Mouse (Mus musculus) cortical plate, adult 2 months (tissue): ENCODE data around the gene Foxk2. TPM values are rescaled to one million over a fixed set of nuclear protein-coding genes. Genes with fewer than 3 reads are reported as not detected.
"Not testable (repeated sequence)": the region's sequence is repeated elsewhere in the genome, so short reads cannot be mapped to it uniquely, and the experiment has no call there.

ENCODE experiments used
- H3K27ac ChIP-seq: fragments of 200-500 bp; 2 replicates; pipeline ENCODE4 v1.5.1; 2012; ENCODE audit warnings: low read length, control low read depth, inconsistent platforms; ENCODE audit not compliant: insufficient read depth
- H3K4me1 ChIP-seq: fragments of 200-500 bp; 2 replicates; pipeline ENCODE4 v1.6.1; 2011; ENCODE audit warnings: low read length; ENCODE audit not compliant: control insufficient read depth, insufficient read depth
- H3K4me3 ChIP-seq: fragments of 200-500 bp; 2 replicates; pipeline ENCODE4 v1.5.1; 2011; ENCODE audit warnings: mild to moderate bottlenecking, low read length, control low read depth; ENCODE audit not compliant: insufficient read depth
- CTCF ChIP-seq: fragments of 200-500 bp; IDR thresholded peaks from 2 replicates; pipeline ENCODE4 v1.5.1; 2011; ENCODE audit warnings: mild to moderate bottlenecking, control low read depth, low read length; ENCODE audit not compliant: insufficient read depth; ENCODE audit errors: extremely low read depth
- POLR2A ChIP-seq: fragments of 200-500 bp; IDR thresholded peaks from 2 replicates; pipeline ENCODE4 v1.6.1; 2011; ENCODE audit warnings: mild to moderate bottlenecking, low read length, control low read depth; ENCODE audit not compliant: insufficient read depth; ENCODE audit errors: extremely low read depth
- polyA plus RNA-seq: library from polyadenylated mRNA; depleted of rRNA; stranded (reverse); fragments of >200 nt; gene quantifications from 2 replicates; pipeline ENCODE4 v1.2.3, GENCODE M21; 2012

Gene Foxk2
- polyA plus RNA-seq, 1 experiment = 53.3 TPM

GRCm38 (mm10) chr11:121261074-121261473 lies 1.3 kb downstream of the Foxk2 start:
- no peak overlapping the region for H3K27ac ChIP-seq
- H3K4me3 ChIP-seq = peak overlapping the region; percentile 81
- no peak for TF ChIP-seq CTCF
- TF ChIP-seq POLR2A = no peak
- peaks cover 2% of the 10 kb centered on the region; the same call in 1 of the 2 replicates for H3K4me1 ChIP-seq

GRCm38 (mm10) chr11:121277516-121277915 lies 17.7 kb downstream of the Foxk2 start:
- no peak for TF ChIP-seq CTCF
- no peak for TF ChIP-seq POLR2A
- no peak overlapping the region for H3K27ac ChIP-seq
- no peak overlapping the region for H3K4me3 ChIP-seq
- H3K4me1 ChIP-seq = peaks cover 12% of the 10 kb centered on the region

GRCm38 (mm10) chr11:121278011-121278410 lies 18.2 kb downstream of the Foxk2 start:
- H3K4me3 ChIP-seq = no peak overlapping the region
- TF ChIP-seq POLR2A = no peak
- no peak for TF ChIP-seq CTCF
- H3K27ac ChIP-seq = no peak overlapping the region

GRCm38 (mm10) chr11:121282911-121283310 lies 23.1 kb downstream of the Foxk2 start:
- Histone ChIP-seq H3K4me3 (no peak overlapping the region), H3K27ac (no peak overlapping the region), H3K4me1 (peaks cover 9% of the 10 kb centered on the region)
- TF ChIP-seq POLR2A = no peak
- no peak for TF ChIP-seq CTCF

More at GRCm38 (mm10) chr11:121278011-121278410, 18.2 kb downstream of the Foxk2 start:
- H3K4me1 ChIP-seq = peaks cover 15% of the 10 kb centered on the region

GRCm38 (mm10) chr11:121289859-121290258 lies 30.1 kb downstream of the Foxk2 start:
- no peaks in the 10 kb centered on the region for H3K4me1 ChIP-seq
- no peak for TF ChIP-seq POLR2A
- TF ChIP-seq CTCF = peak; percentile 18; the same call in 1 of the 2 replicates
- H3K27ac ChIP-seq = no peak overlapping the region
- no peak overlapping the region for H3K4me3 ChIP-seq

- H3K4me1 ChIP-seq = no peaks in the 10 kb centered on the region
- H3K4me3 ChIP-seq = no peak overlapping the region
- no peak for TF ChIP-seq POLR2A
- no peak for TF ChIP-seq CTCF
- H3K27ac ChIP-seq = no peak overlapping the region
These were observed 35.0 kb downstream of the Foxk2 start for GRCm38 (mm10) chr11:121294771-121295170.

- Histone ChIP-seq H3K4me1 (no peaks in the 10 kb centered on the region), H3K4me3 (no peak overlapping the region), H3K27ac (no peak overlapping the region)
- TF ChIP-seq POLR2A = no peak
- TF ChIP-seq CTCF = no peak
These were observed 38.7 kb downstream of the Foxk2 start for GRCm38 (mm10) chr11:121298493-121298892.

GRCm38 (mm10) chr11:121300265-121300664 lies 40.5 kb downstream of the Foxk2 start:
- H3K27ac ChIP-seq = no peak overlapping the region
- TF ChIP-seq CTCF = no peak
- no peak for TF ChIP-seq POLR2A
- no peak overlapping the region for H3K4me3 ChIP-seq
- H3K4me1 ChIP-seq = peaks cover 2% of the 10 kb centered on the region

- H3K4me3 ChIP-seq = no peak overlapping the region
- no peak overlapping the region for H3K27ac ChIP-seq
- TF ChIP-seq POLR2A (no peak), CTCF (no peak)
- H3K4me1 ChIP-seq = peaks cover 5% of the 10 kb centered on the region
These were observed 45.6 kb downstream of the Foxk2 start for GRCm38 (mm10) chr11:121305371-121305770.

GRCm38 (mm10) chr11:121306608-121307007 lies 46.8 kb downstream of the Foxk2 start:
- Histone ChIP-seq H3K27ac (0 out of 2 replicates have a peak overlapping the region, but pooled peaks have one; percentile 8), H3K4me1 (peaks cover 5% of the 10 kb centered on the region), H3K4me3 (no peak overlapping the region)
- TF ChIP-seq CTCF = no peak
- TF ChIP-seq POLR2A = no peak

GRCm38 (mm10) chr11:121307712-121308111 lies 47.9 kb downstream of the Foxk2 start:
- H3K27ac ChIP-seq, H3K4me1 ChIP-seq, H3K4me3 ChIP-seq: not testable (repeated sequence)
